Mouse (Mus musculus): ENCODE results near the gene Asb17. TPM values are rescaled to one million over a fixed set of nuclear protein-coding genes. Genes with fewer than 3 reads are reported as not detected.
"Not testable (repeated sequence)": the region's sequence is repeated elsewhere in the genome, so short reads cannot be mapped to it uniquely, and the experiment has no call there.

Gene Asb17
- total RNA-seq, 4 experiments from 2014 or later: not detected

DNA sequence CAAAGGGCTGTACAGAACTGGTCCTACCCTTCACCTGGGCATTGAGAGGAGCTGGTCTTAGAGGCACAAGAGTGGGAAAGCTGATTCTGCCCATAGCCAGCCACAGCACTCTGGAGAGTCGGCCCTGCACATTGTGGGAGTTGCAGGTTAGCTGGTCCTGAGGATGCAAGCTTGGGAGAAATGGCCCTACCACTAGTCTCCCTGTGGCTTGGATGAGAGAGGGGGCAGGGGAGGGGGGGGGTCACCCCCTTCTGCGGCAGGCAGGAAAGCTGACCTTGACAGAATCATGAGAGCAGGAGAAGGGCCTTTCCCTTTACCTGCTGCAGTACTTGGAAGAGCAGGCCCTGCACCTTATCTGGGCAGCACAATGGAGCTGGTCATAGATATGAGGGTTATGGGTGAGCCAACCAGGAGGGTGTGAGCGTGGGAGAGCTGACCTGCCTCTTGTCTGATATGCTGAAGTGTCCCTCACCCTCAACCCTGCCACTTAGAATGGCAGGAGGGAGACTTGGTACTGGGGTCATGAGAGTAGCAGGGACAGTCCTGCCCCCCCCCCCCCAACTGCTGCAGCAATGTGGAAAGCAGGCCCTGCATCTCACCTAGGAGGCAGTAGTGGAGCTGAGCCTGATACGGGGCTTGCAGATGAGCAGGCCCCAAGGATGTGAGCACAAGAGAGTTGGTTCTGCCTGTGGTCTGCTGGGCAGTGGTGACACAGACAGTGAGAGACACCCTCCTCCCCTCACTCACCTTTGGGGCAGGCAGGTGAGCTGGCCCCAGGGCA is 11.9 kb upstream of the Asb17 start:
- DNase-seq (ENCODE audit: low spot score): no peak

DNA sequence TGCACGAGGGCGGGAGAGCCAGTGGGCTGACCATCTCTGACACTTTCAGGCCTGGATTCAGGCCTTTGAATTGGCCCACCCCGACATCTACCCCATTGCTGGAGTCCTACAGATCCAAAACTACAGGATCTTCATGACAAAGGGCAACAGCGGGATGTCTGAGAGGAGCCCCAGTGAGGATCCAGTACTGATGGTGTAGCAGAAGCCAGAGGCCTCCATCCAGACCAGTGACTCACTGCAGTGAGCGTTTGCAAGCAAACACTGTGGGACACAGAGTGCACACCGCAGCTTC is 11.4 kb upstream of the Asb17 start:
- DNase-seq (ENCODE audit: low spot score): no peak

DNA sequence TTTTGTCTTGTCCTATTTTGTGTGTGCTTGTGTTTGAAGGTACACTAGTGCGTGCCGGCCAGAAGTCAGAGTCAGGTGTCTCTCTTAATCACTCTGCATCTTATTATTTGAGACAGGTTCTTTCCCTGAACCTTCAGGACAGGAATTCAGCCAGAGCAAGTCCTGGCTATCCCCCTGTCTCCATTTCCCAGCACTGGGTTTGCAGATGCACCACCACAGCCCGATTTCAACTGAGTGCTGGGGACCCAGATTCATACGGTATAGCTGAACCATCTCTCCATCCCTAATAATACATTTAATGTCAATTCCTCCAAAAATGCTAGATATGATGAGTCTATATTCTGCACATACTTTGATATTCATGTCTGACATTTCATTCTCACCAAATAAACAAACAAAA is 9.9 kb upstream of the Asb17 start:
- DNase-seq (ENCODE audit: low spot score): no peak

DNA sequence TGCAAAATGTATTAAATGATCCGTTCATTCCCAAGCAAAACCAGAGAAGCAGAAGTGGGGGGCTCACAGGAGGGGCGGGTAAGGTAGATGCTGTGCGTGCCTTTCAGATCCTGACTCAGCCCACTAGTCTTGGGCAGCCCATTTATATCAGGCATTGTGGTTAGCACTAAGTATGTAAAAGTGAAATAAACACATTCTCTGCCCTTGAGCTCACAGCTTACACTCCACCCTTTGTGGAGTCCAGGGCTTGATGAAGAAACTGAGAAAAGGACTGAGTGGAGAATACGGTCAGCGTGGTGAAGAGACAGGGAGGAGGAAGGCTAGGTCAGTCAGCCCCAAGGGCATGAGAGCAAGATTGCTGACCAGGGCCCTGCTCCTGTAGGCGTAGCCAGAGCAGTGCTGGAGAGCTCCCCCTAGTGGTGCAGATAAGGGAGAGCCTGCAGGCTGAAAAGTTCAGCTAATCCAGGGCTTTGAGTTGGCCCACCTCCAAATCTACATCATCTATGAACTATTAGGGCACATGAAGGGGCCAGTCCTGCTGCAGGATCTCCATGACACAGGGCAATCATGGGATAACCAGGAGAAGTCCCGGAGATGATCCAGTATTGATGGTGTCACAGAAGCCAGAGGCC is 8.4 kb upstream of the Asb17 start:
- DNase-seq (ENCODE audit: low spot score): peak; percentile 41

DNA sequence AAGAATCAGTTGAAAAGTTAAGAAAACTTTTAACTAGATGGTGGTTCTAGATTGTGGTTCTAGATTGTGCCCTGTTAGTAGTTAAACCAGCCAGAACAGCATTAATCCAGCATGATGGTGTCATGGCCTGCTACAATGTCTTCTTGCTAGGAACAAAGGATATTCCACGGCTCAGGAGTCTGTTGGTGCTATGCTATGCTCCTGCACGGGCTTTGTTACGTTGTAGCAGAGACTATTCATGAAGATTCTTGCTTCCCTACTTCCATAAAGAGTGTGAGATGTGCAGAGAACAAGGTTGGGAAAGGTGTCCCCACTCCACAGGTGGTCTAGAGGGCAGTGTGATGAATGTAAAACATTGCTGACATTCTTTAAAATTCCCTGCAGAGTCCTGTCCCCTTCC is 7.7 kb upstream of the Asb17 start:
- DNase-seq (ENCODE audit: low spot score): no peak

DNA sequence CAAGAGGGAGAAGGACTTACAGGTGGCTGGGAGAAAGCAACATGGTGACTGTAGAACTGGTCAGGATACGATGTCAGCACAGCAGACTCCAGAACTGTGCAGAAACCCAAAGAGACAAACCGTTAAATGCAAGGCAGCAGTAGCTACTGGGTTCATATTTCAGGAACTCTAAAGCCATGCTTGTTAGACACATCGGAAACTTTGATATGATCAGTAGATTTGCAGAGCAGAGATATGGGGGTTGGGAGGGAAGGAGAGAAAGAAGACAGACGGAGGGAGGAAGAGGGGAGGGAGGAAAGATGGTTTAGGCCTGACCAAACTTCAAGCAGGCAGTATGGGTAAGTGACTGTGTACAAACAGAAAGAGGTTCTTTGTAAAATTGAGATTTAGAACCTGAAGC is 6.4 kb upstream of the Asb17 start:
- no peak for DNase-seq (ENCODE audit: low spot score)

DNA sequence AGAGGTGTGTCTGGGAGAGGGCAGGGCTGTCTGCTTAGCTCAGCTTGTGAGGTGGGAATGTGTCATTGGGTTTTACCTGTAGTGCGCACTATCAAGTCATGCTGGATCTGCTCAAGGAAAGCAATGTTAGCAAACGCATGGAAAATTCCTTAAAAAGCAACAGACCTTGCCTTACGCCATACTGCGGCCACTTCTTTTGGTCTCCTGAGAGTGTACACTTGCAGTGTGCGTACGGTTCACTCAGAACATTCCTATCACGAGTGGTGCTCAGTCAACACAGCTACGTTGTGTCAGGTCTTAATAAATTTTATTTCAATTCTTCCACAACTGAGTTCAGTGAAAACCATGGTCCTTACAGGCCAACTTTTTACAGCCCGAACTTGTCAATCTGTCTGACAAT is 748 bp downstream of the Asb17 start:
- no peak for DNase-seq (ENCODE audit: low spot score)

DNA sequence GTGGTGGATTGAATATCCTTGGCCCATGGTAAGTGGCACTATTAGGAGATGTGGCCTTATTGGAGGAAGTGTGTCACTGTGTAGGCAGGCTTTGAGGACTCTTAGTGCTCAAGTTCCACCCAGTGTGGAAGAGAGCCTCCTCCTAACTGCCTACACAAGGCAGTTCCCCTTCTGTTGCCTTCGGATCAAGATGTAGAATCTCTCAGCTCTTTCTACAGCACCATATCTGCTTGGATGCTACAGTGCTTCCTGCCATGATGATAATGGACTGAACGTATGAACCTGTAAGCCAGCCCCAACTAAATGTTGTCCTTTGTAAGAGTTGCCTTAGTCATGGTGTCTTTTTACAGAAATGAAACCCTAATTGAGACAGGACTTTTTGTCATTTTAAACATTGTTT is 1.5 kb downstream of the Asb17 start:
- DNase-seq (ENCODE audit: low spot score): no peak

DNA sequence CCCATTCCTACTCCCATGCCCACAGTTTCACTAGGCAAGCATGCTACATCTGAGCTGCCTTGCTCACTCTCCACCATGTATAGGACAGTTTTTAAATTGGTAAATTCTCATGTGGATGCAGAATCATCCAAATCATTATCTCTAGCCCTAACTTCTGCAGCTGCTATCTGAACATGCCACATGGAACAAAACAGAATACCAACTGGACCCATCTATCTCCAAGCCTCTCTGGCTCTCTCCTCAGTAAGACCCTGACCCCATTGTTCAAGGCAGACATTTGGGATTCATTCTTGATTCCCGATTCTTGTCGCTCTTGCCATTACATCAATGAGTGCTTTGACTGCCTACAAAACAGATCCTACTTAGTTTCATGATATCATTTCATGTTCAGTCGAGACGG is 2.1 kb downstream of the Asb17 start:
- no peak for DNase-seq (ENCODE audit: low spot score)

DNA sequence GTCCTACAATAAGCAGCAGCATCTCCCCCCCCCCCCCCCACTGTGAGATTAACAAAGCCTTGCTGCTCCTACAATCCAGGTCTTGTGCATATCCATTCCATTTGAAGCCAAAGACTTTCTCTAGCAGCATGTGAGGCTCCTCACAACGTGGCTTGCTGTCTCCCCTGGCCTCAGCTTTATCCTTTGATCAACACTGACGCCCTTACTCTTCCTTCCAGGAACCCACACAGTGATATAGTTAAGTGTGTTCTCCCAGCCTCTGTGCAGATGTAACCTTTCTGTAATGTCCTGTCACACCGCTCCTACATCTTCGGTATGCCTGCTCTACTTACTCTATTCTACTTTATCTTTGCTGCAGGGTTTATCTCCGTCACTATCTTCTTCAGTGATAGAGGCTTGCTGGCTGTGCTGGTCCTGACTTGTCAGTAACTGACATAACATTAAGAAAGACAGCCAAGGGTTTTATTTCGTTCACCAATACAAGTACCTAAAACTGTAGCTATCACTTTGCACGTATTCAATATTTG is 3.3 kb downstream of the Asb17 start:
- DNase-seq (ENCODE audit: low spot score): no peak

DNA sequence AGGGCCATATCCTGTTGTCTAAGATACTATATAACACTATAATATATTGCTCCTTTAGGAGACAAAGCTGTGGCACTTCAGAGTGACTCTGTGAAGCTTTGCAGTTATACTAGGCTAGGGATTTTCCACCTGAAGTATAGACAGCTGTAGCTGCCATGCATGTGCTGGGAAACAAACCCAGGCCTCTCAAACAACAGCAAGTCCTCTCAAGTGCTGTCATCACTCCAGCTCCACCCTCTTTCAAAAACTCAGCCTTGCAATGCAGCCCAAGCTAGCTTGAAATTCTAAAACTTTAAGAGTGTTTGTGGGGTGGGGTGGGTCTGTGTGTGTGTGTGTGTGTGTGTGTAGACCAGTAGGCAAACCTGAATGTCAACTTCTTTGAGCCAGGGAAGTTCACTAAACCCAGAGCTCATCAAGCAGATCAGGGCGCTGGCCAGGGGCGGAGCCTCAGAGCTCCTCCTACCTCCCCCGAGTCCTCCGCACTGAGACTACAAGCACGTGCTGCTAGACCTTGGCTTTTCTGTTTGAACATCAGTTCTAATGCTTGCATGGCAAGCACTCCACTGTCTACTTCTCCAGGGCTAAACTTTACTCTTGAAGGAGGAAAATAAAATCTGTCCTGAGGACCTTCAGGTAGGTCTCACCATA is 5.5 kb downstream of the Asb17 start:
- DNase-seq (ENCODE audit: low spot score): no peak

DNA sequence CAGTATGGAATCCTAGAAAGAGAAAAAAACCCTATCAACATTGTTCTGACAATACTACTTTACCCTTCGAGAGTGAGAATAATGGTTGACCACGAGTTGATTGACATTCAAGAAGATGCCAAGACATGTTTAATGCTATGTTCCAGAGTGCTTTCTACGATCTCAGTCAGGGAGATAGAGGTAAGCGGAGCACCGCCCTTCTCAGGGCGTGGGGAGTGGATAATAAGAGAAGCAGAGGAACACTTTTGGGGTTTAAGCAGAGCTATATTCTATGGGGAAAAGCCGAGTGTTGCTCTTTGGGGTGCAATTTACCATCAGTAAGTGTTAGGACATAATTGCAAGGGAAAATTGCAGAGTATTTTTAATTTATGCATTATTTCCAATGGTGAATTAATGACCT is 6.8 kb downstream of the Asb17 start:
- no peak for DNase-seq (ENCODE audit: low spot score)

DNA sequence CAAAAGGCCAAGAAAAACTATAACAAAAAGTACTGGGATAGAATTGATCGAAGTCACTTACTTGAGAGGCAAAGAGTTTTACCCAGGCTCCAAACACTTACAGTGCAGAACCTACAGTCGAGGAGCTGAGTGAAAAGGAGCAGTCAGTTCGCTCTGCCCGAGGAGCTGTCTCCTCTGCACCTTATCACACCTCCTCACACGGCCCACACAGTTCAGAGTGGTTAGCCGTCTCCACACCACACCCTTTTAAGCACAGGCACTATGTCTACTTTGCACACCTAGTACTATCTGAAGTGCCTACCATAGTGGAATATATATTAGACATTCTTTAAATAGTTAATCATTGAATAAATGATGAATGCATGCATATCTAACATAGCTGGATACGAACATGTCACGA is 8.3 kb downstream of the Asb17 start:
- DNase-seq (ENCODE audit: low spot score): no peak

DNA sequence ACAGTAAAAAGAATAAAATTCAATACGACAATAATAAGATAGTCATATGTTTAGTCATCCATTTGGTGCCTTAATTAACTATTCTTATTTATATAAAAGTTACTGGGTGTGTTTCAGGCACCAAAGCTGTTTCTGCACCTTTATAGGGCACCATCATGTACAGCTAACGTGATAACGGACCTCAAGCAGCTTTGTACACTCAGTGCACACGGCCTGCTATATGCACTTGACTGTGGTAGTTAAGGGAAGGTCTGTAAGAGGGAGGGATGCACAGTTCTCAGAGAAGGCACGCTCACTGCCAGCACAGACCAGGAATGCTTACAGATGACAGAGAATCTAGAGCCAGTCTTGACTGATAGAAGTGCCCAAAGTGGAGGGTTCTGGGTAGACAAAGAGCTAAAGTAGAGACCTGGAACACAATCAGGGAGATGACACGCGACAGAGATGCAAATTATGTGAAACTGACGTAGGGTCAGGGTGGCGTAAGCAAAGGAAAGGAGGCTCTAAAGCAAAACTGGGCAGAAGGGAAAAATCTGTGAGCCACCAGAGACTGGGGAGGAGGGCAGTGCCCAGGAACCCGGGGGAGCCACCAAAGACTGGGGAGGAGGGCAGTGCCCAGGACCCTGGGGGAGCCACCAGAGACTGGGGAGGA is 14.5 kb downstream of the Asb17 start:
- DNase-seq (ENCODE audit: low spot score): no peak

DNA sequence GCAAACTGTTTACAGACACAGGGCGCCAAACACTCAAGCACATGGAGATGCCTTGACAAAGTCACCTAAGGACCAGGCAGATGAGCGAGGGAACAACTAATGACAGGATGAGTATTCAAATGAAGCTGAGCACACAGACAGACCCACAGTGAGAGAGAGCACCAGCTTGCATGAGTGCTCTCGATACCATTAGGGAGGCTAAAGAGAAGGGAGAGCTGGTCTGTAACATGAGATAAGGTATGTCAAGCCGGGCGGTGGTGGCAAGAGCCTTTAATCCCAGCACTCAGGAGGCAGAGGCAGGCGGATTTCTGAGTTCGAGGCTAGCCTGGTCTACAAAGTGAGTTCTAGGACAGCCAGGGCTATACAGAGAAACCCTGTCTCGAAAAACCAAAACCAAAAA is 16.4 kb downstream of the Asb17 start:
- DNase-seq (ENCODE audit: low spot score): not testable (repeated sequence)

DNA sequence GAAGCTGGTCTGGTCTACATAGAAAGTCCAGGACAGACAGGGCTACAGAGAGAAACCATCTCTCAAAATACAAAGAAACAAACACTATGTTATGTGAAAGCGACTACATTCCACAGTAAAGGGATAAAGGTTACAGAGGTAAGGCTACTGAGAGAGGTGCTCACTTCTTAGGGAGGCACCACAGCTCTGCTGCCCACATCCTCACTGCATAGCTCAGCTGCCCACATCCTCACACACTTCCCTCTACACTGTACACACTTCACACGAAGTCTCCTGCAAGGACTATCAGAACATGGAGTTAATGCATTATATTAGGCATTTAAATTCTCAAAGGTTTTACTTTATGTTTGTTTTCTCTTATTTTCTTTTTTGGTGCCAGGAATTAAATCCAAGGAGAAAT is 19.8 kb downstream of the Asb17 start:
- no peak for DNase-seq (ENCODE audit: low spot score)

DNA sequence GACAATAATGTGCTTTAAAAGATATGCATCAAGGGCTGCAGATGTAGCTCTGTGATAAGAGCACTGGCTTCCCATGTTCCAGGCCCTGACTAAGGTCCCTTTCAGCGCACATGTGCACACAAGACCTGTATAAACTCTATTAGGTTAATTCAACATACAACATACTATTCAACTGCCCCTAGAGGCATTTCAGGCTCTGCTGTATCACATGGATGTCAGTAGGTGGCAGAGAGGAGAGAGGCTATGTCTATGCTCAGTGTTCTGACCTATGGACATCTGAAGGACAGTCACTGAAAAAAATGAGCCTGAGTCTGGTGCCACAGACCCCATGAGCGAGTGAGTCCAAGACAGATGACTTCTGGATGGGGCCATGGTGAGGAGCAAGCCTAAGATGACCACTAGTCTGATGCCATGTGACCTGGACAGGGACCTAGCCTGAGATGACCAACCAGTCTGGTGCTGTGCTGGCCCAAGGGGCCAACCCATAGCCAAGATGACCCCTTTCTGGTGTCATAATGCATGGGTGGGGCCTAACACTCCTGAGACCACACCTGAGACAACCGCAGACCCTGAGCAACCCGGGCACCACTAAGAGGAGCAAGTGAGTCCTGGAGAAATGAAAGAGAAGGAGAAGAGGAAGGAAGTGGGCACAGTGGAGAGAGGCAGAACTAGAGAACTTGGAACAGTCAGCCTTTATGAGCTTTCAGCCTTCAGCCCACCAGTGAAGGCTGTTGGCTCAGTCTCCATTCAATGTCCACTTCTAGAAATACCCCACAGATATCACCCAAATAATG is 20.8 kb downstream of the Asb17 start:
- no peak for DNase-seq (ENCODE audit: low spot score)

DNA sequence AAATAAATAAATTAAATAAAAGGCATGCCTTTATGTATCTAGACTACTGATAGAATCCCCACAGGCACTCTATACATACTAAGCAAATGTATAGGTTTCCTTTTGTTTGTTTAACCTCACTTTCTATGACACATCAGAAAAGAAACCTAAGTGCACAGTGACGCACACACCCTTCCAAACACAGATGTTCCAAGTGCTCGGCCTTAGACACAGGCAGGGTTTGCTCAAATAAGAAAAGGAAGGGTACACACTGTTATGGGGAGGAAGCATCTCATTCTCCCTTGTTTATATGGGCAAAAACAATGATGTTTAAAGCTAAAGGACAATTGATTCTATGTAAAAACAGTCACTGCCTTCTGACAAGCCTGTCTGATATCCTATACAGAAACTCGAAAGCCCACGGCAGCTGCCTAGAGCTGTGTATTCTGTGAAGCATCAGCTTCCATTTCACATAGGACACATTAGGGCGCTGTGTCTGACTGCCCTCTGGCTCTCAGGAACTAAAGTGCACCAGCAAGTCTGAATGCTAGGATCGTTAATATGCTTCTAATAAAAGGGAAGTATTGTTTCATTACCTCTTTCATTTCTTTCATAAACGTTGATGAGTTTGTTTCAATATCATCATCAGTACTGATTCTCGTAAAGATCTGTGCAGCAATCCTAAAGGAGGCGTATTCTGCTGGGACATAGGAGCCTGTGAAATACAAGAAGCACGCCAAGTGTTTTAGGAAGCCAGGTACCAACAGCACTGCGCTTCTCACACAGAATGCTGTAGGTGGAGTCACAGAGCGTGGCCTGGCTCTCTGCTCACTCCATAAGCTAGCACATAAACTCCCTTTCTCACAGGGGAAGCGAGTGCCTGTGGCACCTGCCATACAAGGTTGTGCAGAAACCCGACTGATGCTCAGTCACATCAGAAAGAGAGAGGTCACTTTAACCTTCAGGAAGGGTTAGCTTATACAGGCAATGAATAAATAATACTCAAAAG is 23.4 kb downstream of the Asb17 start:
- DNase-seq (ENCODE audit: low spot score): no peak

DNA sequence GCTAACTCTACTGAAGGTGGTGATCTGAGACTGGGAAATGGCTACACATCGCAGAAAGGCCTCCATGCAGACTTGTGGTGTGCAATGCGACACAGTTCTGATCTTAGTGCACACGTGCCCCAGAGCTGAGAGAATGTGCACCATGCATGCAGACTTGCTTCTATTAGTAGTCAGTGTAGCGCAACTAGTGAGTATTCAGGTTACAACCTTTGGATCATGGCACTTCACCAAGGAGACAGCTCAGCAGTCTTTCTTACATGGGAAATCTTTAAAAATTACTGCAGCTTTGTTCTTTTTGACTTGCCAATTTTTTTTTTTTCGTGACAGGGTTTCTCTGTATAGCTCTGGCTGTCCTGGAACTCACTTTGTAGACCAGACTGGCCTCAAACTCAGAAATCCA is 27.4 kb downstream of the Asb17 start:
- DNase-seq (ENCODE audit: low spot score): no peak

DNA sequence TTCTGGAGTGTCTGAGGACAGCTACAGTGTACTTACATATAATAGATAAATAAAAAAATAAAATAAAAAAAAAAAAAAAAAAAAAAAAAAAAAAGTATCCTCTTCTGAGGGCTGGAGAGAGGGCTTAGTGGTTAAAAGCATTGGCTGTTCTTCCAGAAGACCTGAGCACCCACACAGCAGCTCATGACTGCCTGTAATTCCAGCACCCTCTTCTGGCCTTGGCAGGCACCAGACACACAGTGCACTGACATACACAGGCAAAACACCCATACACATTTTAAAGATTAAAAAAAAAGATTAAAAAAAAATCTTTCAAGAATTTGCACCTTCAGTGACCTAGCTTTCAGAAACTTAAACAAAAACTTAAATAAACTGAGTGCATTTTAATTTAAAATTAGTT is 42.3 kb downstream of the Asb17 start:
- DNase-seq (ENCODE audit: low spot score): no peak

DNA sequence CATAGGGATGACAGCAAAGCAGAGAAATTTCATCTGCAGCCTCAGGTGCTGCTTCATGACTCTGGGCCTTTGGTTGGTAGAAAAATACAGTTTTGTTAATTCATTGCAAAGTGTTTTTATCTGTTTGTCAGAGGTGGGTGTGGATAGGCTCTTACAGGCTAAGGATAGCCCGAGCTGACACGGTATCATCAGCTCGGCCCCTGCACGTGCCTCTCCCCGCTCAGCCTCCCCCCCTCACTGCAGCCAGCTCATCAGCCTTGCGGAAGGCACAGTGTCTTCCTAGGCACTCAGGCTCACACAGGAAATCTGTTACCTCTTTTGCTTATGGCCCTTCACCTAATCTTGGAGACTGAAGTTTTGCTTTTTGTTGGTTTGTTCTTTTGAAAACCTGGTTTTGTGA is 44.1 kb downstream of the Asb17 start:
- no peak for DNase-seq (ENCODE audit: low spot score)

All from heart, adult 8-10 months (tissue).